Mouse (Mus musculus) ovary, adult 10 weeks (tissue): Measurements from ENCODE around the gene H3f3a. TPM values are rescaled to one million over a fixed set of nuclear protein-coding genes. Genes with fewer than 3 reads are reported as not detected.

Source experiments
- polyA plus RNA-seq: library from polyadenylated mRNA; stranded (reverse); fragments of 350-450 nt; fragmentation: Illumina TruSeq; extraction: RNeasy Lipid Tissue Mini Kit (QIAGEN cat#74804); gene quantifications from one replicate; pipeline ENCODE4 v1.2.3, GENCODE M21; 2014

Gene H3f3a
- 2,896 TPM for polyA plus RNA-seq

DNA sequence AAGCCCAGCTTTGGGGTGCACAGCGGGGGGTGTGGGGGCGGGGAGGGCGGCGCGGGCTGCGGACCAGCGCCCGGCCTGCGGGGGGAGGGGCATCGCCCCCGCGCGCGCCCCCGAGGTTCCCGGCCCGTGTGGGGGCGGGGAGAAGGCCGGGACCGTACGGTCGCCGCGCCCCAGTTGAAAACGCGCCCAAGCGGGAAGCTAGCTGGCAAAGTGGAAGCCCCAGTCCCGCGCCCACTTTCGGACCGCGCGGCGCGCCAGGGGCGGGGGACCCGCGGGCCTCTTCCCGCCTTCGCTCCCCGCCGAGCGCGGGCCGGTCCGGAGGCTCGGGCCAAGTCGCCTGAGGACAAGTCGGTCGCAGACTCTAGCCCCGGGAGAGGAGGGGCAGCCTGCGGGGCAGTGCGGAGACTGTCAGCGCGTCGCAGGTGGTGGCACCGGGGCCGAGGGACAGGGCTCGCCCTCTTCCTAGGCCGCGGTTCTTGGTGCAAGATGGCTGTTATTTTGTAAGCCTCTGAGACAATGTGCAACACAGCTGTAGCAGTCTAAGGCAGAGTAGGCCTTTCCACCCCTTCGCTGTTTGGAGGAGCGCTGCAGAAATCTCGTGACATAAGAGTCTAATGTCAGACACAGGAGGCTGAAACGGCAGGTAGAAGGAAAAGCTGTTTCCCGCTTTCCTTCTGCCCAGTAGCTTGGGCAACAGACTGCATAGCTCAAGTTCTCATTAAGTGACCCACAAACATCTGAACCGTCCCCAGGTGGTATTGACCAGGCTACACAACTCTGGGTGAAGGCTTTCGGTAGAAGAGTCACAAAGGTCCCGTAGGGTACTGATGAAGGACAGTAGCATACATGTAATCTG lies at the start of gene H3f3a:
Gene H3f3a, minus strand, starts transcription at position 59 of the 856 bp plus-strand sequence.

DNA sequence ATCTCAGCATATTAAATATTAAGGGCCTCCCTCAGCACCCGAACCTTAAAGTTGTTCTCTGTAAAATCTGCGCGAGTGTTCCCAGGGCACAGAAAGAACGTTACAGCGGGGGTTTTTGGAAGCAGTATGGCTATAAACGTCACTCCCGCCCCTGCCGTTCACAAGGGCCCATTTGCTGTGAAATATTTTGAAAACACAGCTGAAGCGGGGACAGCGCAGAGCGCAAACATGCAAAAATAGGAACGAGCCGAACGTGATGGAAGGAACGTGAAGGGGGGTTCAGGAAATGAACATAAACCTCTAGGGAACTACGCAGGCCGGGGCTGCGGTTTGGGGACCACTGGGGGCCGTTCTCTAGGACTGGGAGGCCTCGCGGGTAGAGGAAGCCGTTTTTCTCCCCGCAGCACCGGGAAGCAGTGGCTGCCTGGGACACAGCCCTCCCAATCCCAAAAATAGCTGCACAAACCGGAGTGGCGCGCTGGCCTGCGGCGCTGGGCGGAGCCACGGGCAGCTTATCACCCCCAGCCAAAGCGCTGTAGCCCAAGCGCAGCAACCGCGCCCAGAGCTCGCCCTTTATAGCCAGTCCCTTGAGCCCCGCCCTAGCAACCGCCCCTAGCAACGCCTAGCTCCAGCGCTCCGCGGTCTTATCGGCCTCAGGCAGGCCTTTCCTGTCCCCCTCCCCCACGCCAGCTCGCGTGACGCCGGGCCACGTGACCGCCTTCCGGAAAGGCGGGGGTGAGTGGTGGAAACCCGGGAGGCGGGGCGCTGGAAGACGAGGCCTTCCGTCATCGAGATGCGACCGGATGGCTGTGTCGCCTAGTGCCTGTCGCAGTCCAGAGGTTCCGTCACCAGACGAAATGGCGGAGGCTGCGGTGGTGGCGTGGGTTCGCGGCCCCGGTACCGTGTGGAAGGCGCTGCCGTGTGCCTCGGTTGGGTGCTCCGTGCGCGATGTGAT lies 36.9 kb upstream of the H3f3a start, which contains the start of gene Sde2:
Gene Sde2, plus strand, starts transcription at position 812 of the 955 bp plus-strand sequence.

Other genes with a start within 250 kb of the H3f3a start
- gene Parp1, start 245.0 kb downstream of the H3f3a start, polyA plus RNA-seq = 37.9 TPM
- gene Lin9, start 172.8 kb downstream of the H3f3a start, polyA plus RNA-seq = 33.6 TPM
- not detected for gene Mixl1, start 116.9 kb downstream of the H3f3a start, polyA plus RNA-seq
- gene Acbd3, start 87.9 kb downstream of the H3f3a start, polyA plus RNA-seq = 86.2 TPM
- 39.5 TPM for gene Sde2, start 37.2 kb upstream of the H3f3a start, polyA plus RNA-seq
- gene Lefty2, start 79.2 kb upstream of the H3f3a start, polyA plus RNA-seq = 0.54 TPM
- 0.71 TPM for gene Pycr2, start 90.3 kb upstream of the H3f3a start, polyA plus RNA-seq
- gene Lefty1, start 121.1 kb upstream of the H3f3a start, polyA plus RNA-seq = 0.29 TPM
- 2.7 TPM for gene Tmem63a, start 128.4 kb upstream of the H3f3a start, polyA plus RNA-seq
- gene Ephx1, start 207.0 kb upstream of the H3f3a start, polyA plus RNA-seq = 93.1 TPM
- 3.3 TPM for gene 9130409I23Rik, start 237.3 kb upstream of the H3f3a start, polyA plus RNA-seq